In genomic region chr19:44437975-44438374, GRCm38 (mm10) we compare ENCODE assay signal across 33 mouse cellular contexts. TPM values are rescaled to one million over a fixed set of nuclear protein-coding genes. Genes with fewer than 3 reads are reported as not detected.
"Had no signal": no experiment of that assay in that cellular context is flagged by ENCODE, and none has a peak within 500 bp of the region (broad histone marks: within the 10 kb centered on the region; RNA-seq: fewer than 3 reads in every experiment).

No protein-coding gene starts in this region.

- H3K27me3 ChIP-seq: hindbrain, embryonic 12.5 days; intestine, embryonic 15.5 days; limb, embryonic 12.5 days; liver, embryonic 13.5 days had no signal

- DNase-seq: gastrocnemius, adult 2 months; gastrocnemius, postnatal 10 days; gastrocnemius, postnatal 36 days; heart, adult 18-20 months; heart, postnatal 10 days; heart, postnatal 36 days; kidney, adult 2 months; kidney, adult 9 months; kidney, postnatal 14 days; kidney, postnatal 36 days; layer of hippocampus, adult 9-11 months; layer of hippocampus, postnatal 36 days; left cerebral cortex, postnatal 4 days; liver; liver, embryonic 13.5 days had no signal

- H3K9me3 ChIP-seq: heart, embryonic 10.5 days; heart, embryonic 12.5 days; hindbrain, embryonic 10.5 days; hindbrain, embryonic 12.5 days; intestine, embryonic 15.5 days; kidney, embryonic 15.5 days; limb, embryonic 12.5 days; liver, embryonic 13.5 days had no signal

- H3K4me1 ChIP-seq: heart, embryonic 10.5 days; heart, embryonic 12.5 days; hindbrain, embryonic 12.5 days; intestine, embryonic 15.5 days; limb, embryonic 12.5 days; liver, embryonic 13.5 days had no signal

- H3K36me3 ChIP-seq: heart, embryonic 10.5 days; heart, embryonic 12.5 days; hindbrain, embryonic 10.5 days; hindbrain, embryonic 12.5 days; intestine, embryonic 15.5 days; kidney, embryonic 15.5 days; limb, embryonic 12.5 days; liver, embryonic 13.5 days had no signal

- H3K27ac ChIP-seq: gastrocnemius, adult 2 months; heart, embryonic 10.5 days; hindbrain, embryonic 10.5 days; hindbrain, embryonic 12.5 days; hindbrain, embryonic 14.5 days; intestine, embryonic 15.5 days; kidney, embryonic 15.5 days; kidney, postnatal 0 days; limb, embryonic 12.5 days; liver, embryonic 13.5 days had no signal

- H3K4me3 ChIP-seq: gastrocnemius, adult 2 months; heart, embryonic 10.5 days; heart, embryonic 12.5 days; hindbrain, embryonic 10.5 days; hindbrain, embryonic 12.5 days; intestine, embryonic 15.5 days; kidney, embryonic 15.5 days; limb, embryonic 12.5 days; liver, embryonic 13.5 days had no signal

RNA-seq across cellular contexts. Expression of gene Wnt8b, which starts 55.3 kb away (rescaled TPM):
- total RNA-seq: gastrocnemius, adult 2 months; gastrocnemius, postnatal 10 days; gastrocnemius, postnatal 36 days; heart, adult 18-20 months; heart, postnatal 10 days; heart, postnatal 36 days; layer of hippocampus, adult 18-20 months; layer of hippocampus, adult 8-10 months; layer of hippocampus, postnatal 36 days; left cerebral cortex, postnatal 10 days; left cerebral cortex, postnatal 25 days had no signal
- polyA plus RNA-seq: frontal cortex, adult 2 months; heart, embryonic 10.5 days; heart, embryonic 12.5 days; heart, embryonic 14.5 days; hindbrain, embryonic 14.5 days; inflammation-experienced regulatory T-cells, adult 6 months; intestine, embryonic 15.5 days; intestine, postnatal 0 days; limb, embryonic 12.5 days; liver, embryonic 11.5 days; liver, embryonic 13.5 days had no signal
